Mouse (Mus musculus): ENCODE measurements around the gene Ocln.
"Not testable (repeated sequence)": the region's sequence is repeated elsewhere in the genome, so short reads cannot be mapped to it uniquely, and the experiment has no call there.

Ocln gene

DNA sequence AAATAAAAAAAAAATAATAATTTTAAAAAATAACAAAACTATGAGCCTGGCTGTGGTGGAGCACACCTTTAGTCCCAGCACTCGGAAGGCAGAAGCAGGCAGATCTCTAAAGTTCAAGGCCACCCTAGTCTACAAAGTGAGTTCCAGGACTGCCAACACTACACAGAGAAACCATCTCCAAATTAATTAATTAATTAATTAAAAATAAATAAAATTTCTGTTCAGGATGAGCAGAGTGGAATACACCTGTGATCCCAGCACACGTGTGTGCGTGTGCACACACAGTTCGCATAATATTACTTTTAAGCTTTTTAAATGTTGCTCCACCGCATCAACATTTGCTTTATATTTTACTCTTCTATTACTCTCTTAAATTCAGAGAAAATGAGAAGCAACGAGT is 60.9 kb downstream of the Ocln start:
- DNase-seq = no peak

DNA sequence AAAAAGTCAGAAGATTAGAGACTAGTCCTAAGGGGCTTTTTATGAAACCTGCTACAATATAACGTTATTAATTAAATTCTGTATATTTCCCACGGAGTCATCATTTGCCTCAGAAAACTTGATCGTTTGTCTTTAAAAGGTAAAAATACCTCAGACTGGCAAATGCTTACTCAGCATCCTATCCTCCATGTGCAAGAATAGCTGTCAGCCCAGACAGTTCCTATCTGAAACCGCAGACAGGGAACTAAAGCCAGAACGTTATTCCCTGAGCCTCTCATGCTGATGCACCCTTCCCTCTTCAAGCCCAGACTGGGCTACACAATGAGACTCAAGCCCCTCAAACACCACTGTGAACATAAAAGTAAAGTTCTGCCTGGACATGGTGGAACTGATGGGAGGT is 62.1 kb downstream of the Ocln start:
- DNase-seq = no peak

DNA sequence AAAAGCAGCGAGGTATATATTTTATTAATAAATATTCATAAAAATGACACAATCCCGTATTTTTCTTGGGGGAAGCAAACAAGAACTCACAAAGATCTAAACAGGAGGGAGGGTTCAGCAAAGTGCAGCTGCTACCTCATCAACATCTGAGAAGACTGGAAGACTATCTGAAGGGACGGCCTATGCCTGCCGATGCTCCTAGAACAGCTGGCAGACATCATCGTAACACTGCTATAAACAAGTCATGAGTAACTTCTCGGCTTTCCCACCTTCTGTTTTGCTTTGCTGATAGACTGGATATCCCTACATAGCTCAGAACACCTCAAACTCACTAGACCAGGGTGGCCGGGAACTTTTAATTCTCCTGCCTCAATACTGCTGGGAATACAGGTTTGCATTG is 68.9 kb downstream of the Ocln start:
- DNase-seq = no peak

DNA sequence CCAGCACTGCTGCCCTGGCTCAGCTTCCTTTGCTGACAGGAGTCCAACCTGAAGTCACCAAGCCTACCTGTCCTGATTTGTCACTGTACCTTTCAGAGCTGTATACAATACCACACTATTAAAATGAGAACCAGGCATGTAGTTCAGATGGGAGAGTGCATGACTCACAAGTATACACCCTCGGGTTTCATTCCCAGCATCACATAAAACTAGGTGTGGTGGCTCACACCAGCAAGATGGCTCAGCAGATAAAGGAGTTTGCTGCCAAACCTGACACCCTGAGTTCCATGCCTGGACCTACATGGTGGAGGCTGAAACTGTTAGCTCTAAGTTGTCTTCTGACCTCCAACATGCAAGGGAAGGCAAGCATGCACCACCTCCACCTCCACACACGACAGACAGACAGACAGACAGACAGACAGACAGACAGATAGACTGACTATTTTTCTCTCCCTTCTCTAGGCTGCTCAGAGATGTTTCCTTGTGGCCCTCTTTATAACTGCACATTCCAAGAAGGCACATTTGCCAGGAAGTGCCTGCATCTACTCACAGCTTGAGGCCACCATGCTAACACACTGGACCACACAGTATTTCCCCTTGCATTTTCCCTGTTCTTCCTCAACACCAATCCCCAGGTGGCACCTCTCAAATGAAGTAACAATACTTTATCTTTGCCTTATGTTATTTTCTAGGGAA is 88.8 kb downstream of the Ocln start:
- no peak for DNase-seq

DNA sequence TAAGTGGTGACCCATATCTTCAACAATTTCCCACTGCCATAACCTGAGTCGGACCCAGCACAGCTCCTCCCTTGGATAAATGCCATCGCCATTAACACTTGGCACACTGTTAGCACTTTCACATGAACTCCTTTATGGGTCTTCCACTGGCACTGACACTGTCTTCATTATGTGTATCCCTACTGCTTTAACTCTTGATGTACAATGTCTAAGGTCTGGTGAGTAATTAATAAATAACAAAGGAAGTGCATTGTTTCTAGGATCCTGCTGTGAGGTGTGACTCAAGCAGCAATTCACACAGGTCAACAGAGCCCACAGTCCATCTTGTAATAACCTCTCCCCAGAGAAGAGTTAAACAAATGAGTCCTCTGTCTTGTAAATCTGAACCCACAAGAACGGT is 91.2 kb downstream of the Ocln start:
- DNase-seq = no peak

DNA sequence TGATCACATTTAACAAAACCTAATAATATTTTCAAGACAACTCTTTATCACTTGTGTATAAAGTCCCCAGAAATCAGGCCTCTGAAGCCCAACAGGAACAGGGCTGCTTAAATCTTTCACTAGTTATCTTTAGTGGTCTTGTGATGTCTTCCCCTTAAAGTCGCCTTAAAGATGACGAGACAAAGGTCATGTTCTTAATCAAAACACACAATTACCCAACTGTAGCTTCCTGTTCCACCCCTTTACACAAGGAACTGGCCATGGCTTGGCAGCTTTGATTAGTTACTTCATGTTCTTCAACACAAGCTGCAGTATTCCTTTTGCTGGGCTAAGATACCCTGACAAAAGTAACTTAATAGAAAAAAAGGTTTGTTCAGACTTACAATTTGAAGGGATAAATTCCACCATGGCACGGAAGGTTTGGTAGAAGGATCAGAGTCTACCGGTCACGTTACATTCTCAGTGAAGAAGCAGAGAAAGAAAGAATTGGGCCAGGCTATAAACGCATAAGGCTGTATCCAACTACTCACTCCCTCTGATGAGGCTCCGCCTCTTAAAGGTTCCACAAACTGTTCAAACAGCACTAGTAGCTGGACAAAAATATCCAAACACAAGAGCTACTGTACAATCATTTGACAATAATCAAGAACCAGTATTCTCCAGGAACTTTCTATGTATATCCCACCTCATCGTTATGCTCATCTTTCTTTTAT is 99.9 kb downstream of the Ocln start, which contains the start of gene Naip1:
Gene Naip1 (minus strand): TSS at position 455 of the 713 bp plus-strand sequence.
- DNase-seq = not testable (repeated sequence)

DNA sequence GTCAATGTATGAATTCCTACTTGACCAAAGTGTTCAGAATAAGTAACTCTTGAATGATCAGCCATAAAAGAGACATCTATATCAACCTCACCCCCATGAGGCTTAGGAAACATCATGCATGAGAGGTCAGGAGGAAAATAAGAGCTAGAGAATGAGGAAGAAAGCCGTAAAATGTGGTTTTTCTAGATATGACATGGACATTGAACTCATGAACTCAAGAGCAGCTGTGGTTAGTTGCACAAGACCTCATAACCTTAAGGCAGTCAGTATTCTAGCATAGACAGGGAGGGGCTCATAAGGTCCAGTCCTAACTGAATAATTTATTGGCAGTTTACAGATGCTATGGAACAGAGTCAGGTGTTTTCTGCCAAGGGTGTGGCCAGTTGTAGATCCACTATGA is 103.0 kb downstream of the Ocln start:
- no peak for DNase-seq
